Mouse (Mus musculus): Measurements from ENCODE around the gene Tmem120b. TPM values are rescaled to one million over a fixed set of nuclear protein-coding genes. Genes with fewer than 3 reads are reported as not detected.

Tmem120b gene
- 7.5 and 14.4 TPM in 2 replicates for polyA plus RNA-seq (2012; rRNA removed)

- no peak for DNase-seq (ENCODE audit: low spot score)
These were observed at the start of gene Tmem120b for GRCm38 (mm10) chr5:123068115-123068514. Gene Tmem120b, plus strand, starts transcription at chr5:123068415.

GRCm38 (mm10) chr5:123019336-123020016, 48.7 kb upstream of the Tmem120b start:
- DNase-seq (ENCODE audit: low spot score) = no peak

GRCm38 (mm10) chr5:123020426-123020825, 47.8 kb upstream of the Tmem120b start:
- DNase-seq (ENCODE audit: low spot score) = no peak

GRCm38 (mm10) chr5:123021438-123021837, 46.8 kb upstream of the Tmem120b start:
- DNase-seq (ENCODE audit: low spot score) = no peak

GRCm38 (mm10) chr5:123023049-123023448, 45.2 kb upstream of the Tmem120b start:
- DNase-seq (ENCODE audit: low spot score) = no peak

GRCm38 (mm10) chr5:123024312-123024711, 43.9 kb upstream of the Tmem120b start:
- DNase-seq (ENCODE audit: low spot score) = no peak

GRCm38 (mm10) chr5:123024965-123025573, 43.1 kb upstream of the Tmem120b start:
- no peak for DNase-seq (ENCODE audit: low spot score)

- DNase-seq (ENCODE audit: low spot score) = no peak
These were observed 41.8 kb upstream of the Tmem120b start for GRCm38 (mm10) chr5:123026414-123026813.

- no peak for DNase-seq (ENCODE audit: low spot score)
These were observed 40.8 kb upstream of the Tmem120b start for GRCm38 (mm10) chr5:123027436-123027835.

GRCm38 (mm10) chr5:123029729-123030128, 38.5 kb upstream of the Tmem120b start:
- DNase-seq (ENCODE audit: low spot score) = no peak

- DNase-seq (ENCODE audit: low spot score) = no peak
These were observed 36.9 kb upstream of the Tmem120b start for GRCm38 (mm10) chr5:123031312-123031711.

GRCm38 (mm10) chr5:123033646-123034160, 34.5 kb upstream of the Tmem120b start:
- no peak for DNase-seq (ENCODE audit: low spot score)

- no peak for DNase-seq (ENCODE audit: low spot score)
These were observed 33.1 kb upstream of the Tmem120b start for GRCm38 (mm10) chr5:123035089-123035488.

- no peak for DNase-seq (ENCODE audit: low spot score)
These were observed 32.7 kb upstream of the Tmem120b start for GRCm38 (mm10) chr5:123035564-123035963.

- DNase-seq (ENCODE audit: low spot score) = no peak
These were observed 30.1 kb upstream of the Tmem120b start for GRCm38 (mm10) chr5:123038115-123038514.

- DNase-seq (ENCODE audit: low spot score) = no peak
These were observed 29.0 kb upstream of the Tmem120b start for GRCm38 (mm10) chr5:123039120-123039752.

GRCm38 (mm10) chr5:123040796-123041195, 27.4 kb upstream of the Tmem120b start:
- DNase-seq (ENCODE audit: low spot score) = no peak

- DNase-seq (ENCODE audit: low spot score) = no peak
These were observed 24.4 kb upstream of the Tmem120b start for GRCm38 (mm10) chr5:123043856-123044255.

GRCm38 (mm10) chr5:123045561-123046295, 22.5 kb upstream of the Tmem120b start:
- DNase-seq (ENCODE audit: low spot score) = peak; percentile 23

GRCm38 (mm10) chr5:123046916-123047315, 21.3 kb upstream of the Tmem120b start, which contains the start of gene Morn3:
Gene Morn3, minus strand, starts transcription at chr5:123047016.
- DNase-seq (ENCODE audit: low spot score) = no peak

- DNase-seq (ENCODE audit: low spot score) = no peak
These were observed 18.9 kb upstream of the Tmem120b start for GRCm38 (mm10) chr5:123049271-123049670.

GRCm38 (mm10) chr5:123050918-123051317, 17.3 kb upstream of the Tmem120b start:
- DNase-seq (ENCODE audit: low spot score) = no peak

All from urinary bladder, adult 2 months (tissue).